Mouse (Mus musculus) liver, postnatal 0 days (tissue): ENCODE measurements at regions not wholly inside any gene's neighbourhood (a gene's known extent, or its start where the extent isn't known, plus 50 kb on each side); places are given as distances from the start of the nearest gene placed in this dataset.

Source experiments
- ATAC-seq: fragments of 200-750 bp; cut with Nextera tagmentation; 2 replicates; pipeline ENCODE4 v1.8.0; 2017; ENCODE audit warnings: mild to moderate bottlenecking, moderate library complexity
- DNase-seq: peaks from one replicate; pipeline ENCODE4 v3.0.0-alpha.2; 2016
- H3K27ac ChIP-seq: fragments of 300-500 bp; sonication (generic); 2 replicates; pipeline ENCODE4 v1.5.1; 2014; ENCODE audit warnings: antibody characterized with exemption, moderate library complexity, mild to moderate bottlenecking, low read depth
- H3K27me3 ChIP-seq: fragments of 300-500 bp; sonication (generic); 2 replicates; pipeline ENCODE4 v1.6.1; 2014; ENCODE audit warnings: low read length, control low read depth, mixed read lengths; ENCODE audit not compliant: insufficient read depth
- H3K36me3 ChIP-seq: fragments of 300-500 bp; sonication (generic); replicated peaks from 2 replicates; pipeline ENCODE4 v1.6.1; 2014; ENCODE audit warnings: mild to moderate bottlenecking, control low read depth, low read length, moderate library complexity, mixed read lengths; ENCODE audit not compliant: insufficient read depth
- H3K4me1 ChIP-seq: fragments of 300-500 bp; sonication (generic); 2 replicates; pipeline ENCODE4 v1.6.1; 2014; ENCODE audit warnings: antibody characterized with exemption, mild to moderate bottlenecking, control low read depth; ENCODE audit not compliant: insufficient read depth
- H3K4me2 ChIP-seq: fragments of 300-500 bp; sonication (generic); 2 replicates; pipeline ENCODE4 v1.6.1; 2014; ENCODE audit warnings: low read depth, mild to moderate bottlenecking, low read length, moderate library complexity, mixed read lengths
- H3K4me3 ChIP-seq: fragments of 300-500 bp; sonication (generic); 2 replicates; pipeline ENCODE4 v1.5.1; 2014; ENCODE audit warnings: low read depth, low read length
- H3K9ac ChIP-seq: fragments of 300-500 bp; sonication (generic); replicated peaks from 2 replicates; pipeline ENCODE4 v1.6.1; 2014; ENCODE audit warnings: mild to moderate bottlenecking, moderate library complexity
- H3K9me3 ChIP-seq: fragments of 300-500 bp; sonication (generic); 2 replicates; pipeline ENCODE4 v1.6.1; 2016; ENCODE audit warnings: mild to moderate bottlenecking, control low read depth, low read length, mixed read lengths
- CTCF ChIP-seq: sonication (generic); IDR thresholded peaks from 2 replicates; pipeline ENCODE4 v1.5.1; 2016; ENCODE audit warnings: antibody characterized with exemption, low read depth
- EP300 ChIP-seq: IDR thresholded peaks from 2 replicates; pipeline ENCODE4 v1.6.1; 2016; ENCODE audit warnings: antibody characterized with exemption, low read depth, mild to moderate bottlenecking
- WGBS: fragments of 180-500 bp; shearing (Covaris S2); extraction: QIAGEN DNeasy Blood & Tissue Kit; methylation state at CpG from one replicate; pipeline ENCODE4 v1.1.7; 2014; ENCODE audit not compliant: insufficient replicate concordance; 5-methylcytosine and 5-hydroxymethylcytosine counted together

- DNase-seq (no peak), ATAC-seq (no peak)
- WGBS = 62% methylated on average over 2 of the region's 2 CpGs
Measured at GRCm38 (mm10) chr13:59956441-59956840, 133.5 kb upstream of the Tut7 start.

GRCm38 (mm10) chr13:59952809-59953208 is 129.9 kb upstream of the Tut7 start:
- Histone ChIP-seq H3K27me3 (no peaks in the 10 kb centered on the region), H3K9ac (no peak overlapping the region), H3K4me1 (no peaks in the 10 kb centered on the region), H3K4me2 (no peak overlapping the region), H3K9me3 (no peaks in the 10 kb centered on the region), H3K4me3 (no peak overlapping the region), H3K27ac (no peak overlapping the region), H3K36me3 (no peaks in the 10 kb centered on the region)
- WGBS = 57% methylated on average over 4 of the region's 4 CpGs
- no peak for TF ChIP-seq CTCF
- no peak for TF ChIP-seq EP300
- no peak for DNase-seq
- ATAC-seq = no peak

More at GRCm38 (mm10) chr13:59956441-59956840, 133.5 kb upstream of the Tut7 start:
- Histone ChIP-seq H3K9ac (no peak overlapping the region), H3K4me1 (no peaks in the 10 kb centered on the region), H3K27ac (no peak overlapping the region), H3K9me3 (no peaks in the 10 kb centered on the region), H3K4me2 (no peak overlapping the region), H3K36me3 (no peaks in the 10 kb centered on the region), H3K4me3 (no peak overlapping the region), H3K27me3 (no peaks in the 10 kb centered on the region)
- TF ChIP-seq EP300 = no peak
- no peak for TF ChIP-seq CTCF

- Histone ChIP-seq H3K9ac (no peak overlapping the region), H3K9me3 (no peaks in the 10 kb centered on the region), H3K27me3 (no peaks in the 10 kb centered on the region), H3K27ac (no peak overlapping the region), H3K4me2 (no peak overlapping the region), H3K4me3 (no peak overlapping the region), H3K36me3 (no peaks in the 10 kb centered on the region), H3K4me1 (no peaks in the 10 kb centered on the region)
- WGBS = 56% methylated on average over 3 of the region's 3 CpGs
- ATAC-seq = no peak
- no peak for DNase-seq
- TF ChIP-seq EP300 (no peak), CTCF (no peak)
Measured at GRCm38 (mm10) chr13:59952116-59952515, 129.2 kb upstream of the Tut7 start.

GRCm38 (mm10) chr13:59950281-59950680 is 127.3 kb upstream of the Tut7 start:
- Histone ChIP-seq H3K36me3 (no peaks in the 10 kb centered on the region), H3K27me3 (no peaks in the 10 kb centered on the region), H3K9ac (no peak overlapping the region), H3K4me3 (no peak overlapping the region), H3K27ac (no peak overlapping the region), H3K9me3 (no peaks in the 10 kb centered on the region), H3K4me1 (no peaks in the 10 kb centered on the region), H3K4me2 (no peak overlapping the region)
- 80% methylated on average over 3 of the region's 3 CpGs for WGBS
- TF ChIP-seq CTCF (no peak), EP300 (no peak)
- ATAC-seq = no peak
- DNase-seq = no peak

GRCm38 (mm10) chr13:59949471-59949870 is 126.5 kb upstream of the Tut7 start:
- Histone ChIP-seq H3K4me2 (no peak overlapping the region), H3K27ac (no peak overlapping the region), H3K4me1 (no peaks in the 10 kb centered on the region), H3K9ac (no peak overlapping the region), H3K27me3 (no peaks in the 10 kb centered on the region), H3K9me3 (no peaks in the 10 kb centered on the region), H3K4me3 (no peak overlapping the region), H3K36me3 (no peaks in the 10 kb centered on the region)
- DNase-seq = no peak
- TF ChIP-seq EP300 (no peak), CTCF (no peak)
- 79% methylated on average over 6 of the region's 6 CpGs for WGBS
- no peak for ATAC-seq

- DNase-seq = no peak
- no peak overlapping the region for H3K27ac ChIP-seq
- no peaks in the 10 kb centered on the region for H3K4me1 ChIP-seq
- H3K27me3 ChIP-seq = no peaks in the 10 kb centered on the region
- TF ChIP-seq CTCF (no peak), EP300 (no peak)
- no peak overlapping the region for H3K9ac ChIP-seq
- H3K9me3 ChIP-seq = no peaks in the 10 kb centered on the region
- WGBS = 70% methylated on average over 15 of the region's 15 CpGs
- H3K36me3 ChIP-seq = no peaks in the 10 kb centered on the region
- no peak overlapping the region for H3K4me2 ChIP-seq
- ATAC-seq = no peak
- no peak overlapping the region for H3K4me3 ChIP-seq
Measured at GRCm38 (mm10) chr13:59948496-59949138, 125.7 kb upstream of the Tut7 start.

GRCm38 (mm10) chr13:59947461-59947860 is 124.5 kb upstream of the Tut7 start:
- H3K4me2 ChIP-seq = no peak overlapping the region
- no peaks in the 10 kb centered on the region for H3K36me3 ChIP-seq
- TF ChIP-seq EP300 (no peak), CTCF (no peak)
- H3K27me3 ChIP-seq = no peaks in the 10 kb centered on the region
- ATAC-seq (no peak), DNase-seq (no peak)
- H3K9me3 ChIP-seq = no peaks in the 10 kb centered on the region
- no peaks in the 10 kb centered on the region for H3K4me1 ChIP-seq
- H3K4me3 ChIP-seq = no peak overlapping the region
- WGBS = 76% methylated on average over 5 of the region's 5 CpGs
- no peak overlapping the region for H3K27ac ChIP-seq
- H3K9ac ChIP-seq = no peak overlapping the region
